Mouse (Mus musculus): ENCODE measurements at regions not wholly inside any gene's neighbourhood (a gene's known extent, or its start where the extent isn't known, plus 50 kb on each side); places are given as distances from the start of the nearest gene placed in this dataset.

GRCm38 (mm10) chr16:76589791-76590190 lies 216.2 kb upstream of the Nrip1 start:
- no peak for TF ChIP-seq CTCF (IDR thresholded peaks at IDR 0.05; ENCODE audit: borderline replicate concordance, insufficient read depth, low read depth, low read length)
- TF ChIP-seq POLR2A (IDR thresholded peaks at IDR 0.05; ENCODE audit: borderline replicate concordance, insufficient read depth, low read length) = no peak

All from cerebellum, adult 2 months (tissue).